Mouse (Mus musculus): ENCODE measurements around the gene Kifc1. TPM values are rescaled to one million over a fixed set of nuclear protein-coding genes. Genes with fewer than 3 reads are reported as not detected.
"Not testable (repeated sequence)": the region's sequence is repeated elsewhere in the genome, so short reads cannot be mapped to it uniquely, and the experiment has no call there.

The Kifc1 gene
- polyA plus RNA-seq, 1 experiment from 2014 or later: 1.6 TPM

DNA sequence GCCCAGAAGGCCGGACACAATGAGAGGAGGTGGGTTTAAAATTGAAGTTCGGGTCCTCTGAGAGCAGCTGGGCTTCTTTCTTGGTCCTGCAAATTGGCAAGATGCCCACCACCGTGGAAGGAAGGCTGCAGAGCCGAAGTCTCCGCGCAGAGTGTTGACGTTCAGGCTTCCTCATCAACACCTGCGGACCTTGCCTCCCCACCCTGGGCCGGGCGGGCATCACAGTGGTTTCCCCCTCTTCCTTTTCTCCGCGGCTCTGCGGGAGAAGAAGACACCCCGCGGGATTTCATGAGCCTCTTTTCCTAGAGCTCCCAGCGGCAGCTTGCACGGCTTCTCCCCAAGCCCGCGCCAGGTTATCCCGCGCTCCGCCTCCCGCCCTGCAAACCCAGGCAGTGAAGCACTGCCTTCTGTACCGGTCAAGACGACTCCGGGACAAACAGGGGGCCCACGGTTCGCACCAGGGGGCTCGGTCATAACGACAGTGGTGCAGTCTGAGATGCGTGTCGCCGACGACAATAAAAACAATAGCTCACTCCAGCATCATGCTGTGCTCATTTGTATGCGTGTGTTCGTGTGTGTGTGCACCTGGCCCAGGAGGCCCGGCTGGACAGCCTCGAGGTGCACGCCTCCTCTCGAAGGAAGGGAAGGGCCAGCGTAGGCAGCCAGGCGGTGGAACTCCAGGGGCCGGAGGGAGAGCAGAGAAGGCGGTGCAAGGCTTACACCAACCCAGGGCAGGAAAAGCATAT, 18.0 kb upstream of the Kifc1 start:
- Histone ChIP-seq H3K27me3 (ENCODE audit: control insufficient read depth, insufficient read depth, low read length) (no peaks in the 10 kb centered on the region), H3K9me3 (ENCODE audit: control insufficient read depth, low read length) (no peaks in the 10 kb centered on the region), H3K27ac (ENCODE audit: low read depth, low read length) (peak overlapping the region; percentile 78), H3K4me3 (ENCODE audit: low read depth, low read length) (peak overlapping the region; percentile 83), H3K4me2 (ENCODE audit: low read depth, low read length) (peak overlapping the region; percentile 58), H3K4me1 (ENCODE audit: control insufficient read depth, insufficient read depth, low read length) (peaks cover 14% of the 10 kb centered on the region; the same call in 1 of the 2 replicates), H3K9ac (replicated peaks; ENCODE audit: low read depth, low read length) (peak overlapping the region; percentile 84), H3K36me3 (ENCODE audit: control insufficient read depth, insufficient read depth, low read length) (peaks cover 19% of the 10 kb centered on the region)
- ATAC-seq (ENCODE audit: low read depth): peak; percentile 13
- under 1% methylated on average over 43 of the region's 44 CpGs for WGBS

DNA sequence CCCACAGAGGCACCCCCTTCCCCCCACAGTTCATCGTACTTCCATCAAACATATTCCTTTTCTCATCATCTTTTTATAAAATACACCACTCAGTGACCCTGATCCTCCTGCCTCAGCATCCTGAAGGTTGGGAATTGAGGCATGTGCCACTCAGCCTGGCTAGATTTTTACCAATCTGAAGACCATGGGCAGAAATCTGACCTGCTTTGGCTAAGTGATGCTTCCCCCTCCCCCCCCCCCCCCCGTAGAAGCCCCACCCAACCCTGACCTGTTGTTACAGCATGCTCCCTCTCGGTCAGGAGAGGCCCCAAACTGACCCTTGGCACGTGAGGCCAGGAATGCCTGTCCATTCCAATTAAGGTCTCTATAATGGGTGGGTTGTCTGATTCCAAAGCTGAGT, 14.4 kb upstream of the Kifc1 start, which contains the start of gene Platr17:
TSS of gene Platr17 (plus strand) at position 301 of the 400 bp plus-strand sequence.
- H3K36me3 ChIP-seq (ENCODE audit: control insufficient read depth, insufficient read depth, low read length); ATAC-seq (ENCODE audit: low read depth); H3K27me3 ChIP-seq (ENCODE audit: control insufficient read depth, insufficient read depth, low read length); H3K9me3 ChIP-seq (ENCODE audit: control insufficient read depth, low read length); H3K27ac ChIP-seq (ENCODE audit: low read depth, low read length); H3K4me2 ChIP-seq (ENCODE audit: low read depth, low read length); H3K4me3 ChIP-seq (ENCODE audit: low read depth, low read length); H3K9ac ChIP-seq (replicated peaks; ENCODE audit: low read depth, low read length); H3K4me1 ChIP-seq (ENCODE audit: control insufficient read depth, insufficient read depth, low read length): not testable (repeated sequence)
- WGBS: 33% methylated on average over 3 of the region's 4 CpGs

DNA sequence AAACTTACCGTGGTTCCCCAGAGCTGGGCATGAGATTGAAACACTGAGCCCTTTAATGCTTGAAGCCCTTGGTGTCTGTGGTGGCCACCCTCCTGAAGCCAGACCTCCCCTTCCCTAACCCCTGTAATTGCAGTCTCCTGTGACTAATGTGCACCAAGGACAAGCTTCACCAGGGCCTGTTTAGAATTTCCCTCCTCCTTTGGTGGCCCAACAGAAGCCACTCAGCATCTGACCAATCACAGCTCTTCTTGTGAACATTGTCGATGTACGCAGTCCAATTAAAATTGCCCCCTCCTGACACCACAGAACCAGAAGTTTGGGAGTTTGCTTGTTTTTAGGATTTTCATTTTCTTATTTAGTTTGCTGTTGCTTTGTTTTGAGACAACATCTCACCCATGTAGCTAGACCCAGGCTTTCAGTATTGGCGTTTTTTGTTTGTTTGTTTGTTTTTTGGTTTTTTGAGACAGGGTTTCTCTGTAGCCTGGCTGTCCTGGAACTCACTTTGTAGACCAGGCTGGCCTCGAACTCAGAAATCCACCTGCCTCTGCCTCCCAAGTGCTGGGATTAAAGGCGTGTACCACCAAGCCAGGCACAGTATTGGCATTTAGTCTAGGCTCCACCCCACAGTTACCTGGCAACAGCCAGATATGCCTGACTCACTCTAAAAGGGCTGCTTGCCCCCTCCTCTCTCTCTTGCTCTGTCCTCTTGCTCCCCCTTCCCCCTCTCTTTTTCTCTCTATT, 13.6 kb upstream of the Kifc1 start:
- not testable (repeated sequence) for H3K4me2 ChIP-seq (ENCODE audit: low read depth, low read length); H3K9ac ChIP-seq (replicated peaks; ENCODE audit: low read depth, low read length); H3K27ac ChIP-seq (ENCODE audit: low read depth, low read length); H3K4me1 ChIP-seq (ENCODE audit: control insufficient read depth, insufficient read depth, low read length); H3K4me3 ChIP-seq (ENCODE audit: low read depth, low read length); H3K9me3 ChIP-seq (ENCODE audit: control insufficient read depth, low read length); H3K36me3 ChIP-seq (ENCODE audit: control insufficient read depth, insufficient read depth, low read length); H3K27me3 ChIP-seq (ENCODE audit: control insufficient read depth, insufficient read depth, low read length); ATAC-seq (ENCODE audit: low read depth)
- 74% methylated on average over 6 of the region's 6 CpGs for WGBS

DNA sequence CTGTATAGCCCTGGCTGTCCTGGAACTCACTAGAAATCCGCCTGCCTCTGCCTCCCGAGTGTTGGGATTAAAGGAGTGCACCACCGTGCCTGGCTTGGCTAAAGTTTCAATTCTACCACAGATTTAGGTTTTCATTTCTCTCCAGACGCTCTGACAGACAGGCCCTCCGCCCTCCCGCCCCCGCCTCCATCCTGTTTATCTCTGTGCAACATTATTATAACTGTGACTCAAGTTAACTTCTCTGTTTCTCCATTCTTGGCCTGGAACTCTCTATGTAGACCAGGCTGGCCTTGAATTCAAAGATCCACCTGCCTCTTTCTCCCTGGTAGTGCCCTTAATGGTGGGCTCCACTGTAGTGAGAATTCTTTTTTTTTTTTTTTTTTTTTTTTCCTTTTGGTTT, 12.0 kb upstream of the Kifc1 start:
- Histone ChIP-seq H3K36me3 (ENCODE audit: control insufficient read depth, insufficient read depth, low read length) (no peaks in the 10 kb centered on the region), H3K4me3 (ENCODE audit: low read depth, low read length) (no peak overlapping the region), H3K4me1 (ENCODE audit: control insufficient read depth, insufficient read depth, low read length) (no peaks in the 10 kb centered on the region), H3K9me3 (ENCODE audit: control insufficient read depth, low read length) (no peaks in the 10 kb centered on the region), H3K27ac (ENCODE audit: low read depth, low read length) (no peak overlapping the region), H3K4me2 (ENCODE audit: low read depth, low read length) (no peak overlapping the region), H3K27me3 (ENCODE audit: control insufficient read depth, insufficient read depth, low read length) (no peaks in the 10 kb centered on the region), H3K9ac (replicated peaks; ENCODE audit: low read depth, low read length) (no peak overlapping the region)
- no peak for ATAC-seq (ENCODE audit: low read depth)
- 90% methylated on average over 7 of the region's 7 CpGs for WGBS

DNA sequence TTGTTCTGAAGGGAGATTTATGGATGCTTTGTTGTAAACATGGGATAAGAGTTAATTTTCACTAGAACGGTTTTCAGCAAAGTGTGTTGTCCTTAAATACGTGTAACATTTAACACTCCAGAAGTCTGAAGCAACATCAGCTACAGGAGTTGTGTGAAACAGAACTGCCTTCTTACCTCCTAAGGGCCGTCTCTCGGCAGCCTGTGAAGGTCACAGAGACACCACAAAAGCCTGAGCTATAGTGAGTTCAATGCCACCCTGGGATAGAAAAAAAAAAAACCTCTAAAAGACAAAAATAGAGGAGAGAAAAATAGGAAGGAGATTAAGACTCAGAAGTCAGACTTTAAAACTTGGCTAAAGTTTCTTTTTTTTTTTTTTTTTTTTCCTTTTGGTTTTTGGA, 11.6 kb upstream of the Kifc1 start:
- no peaks in the 10 kb centered on the region for H3K36me3 ChIP-seq (ENCODE audit: control insufficient read depth, insufficient read depth, low read length)
- H3K4me2 ChIP-seq (ENCODE audit: low read depth, low read length): no peak overlapping the region
- H3K9ac ChIP-seq (replicated peaks; ENCODE audit: low read depth, low read length): no peak overlapping the region
- H3K4me1 ChIP-seq (ENCODE audit: control insufficient read depth, insufficient read depth, low read length): no peaks in the 10 kb centered on the region
- 51% methylated on average over 4 of the region's 4 CpGs for WGBS
- ATAC-seq (ENCODE audit: low read depth): no peak
- H3K9me3 ChIP-seq (ENCODE audit: control insufficient read depth, low read length): no peaks in the 10 kb centered on the region
- no peaks in the 10 kb centered on the region for H3K27me3 ChIP-seq (ENCODE audit: control insufficient read depth, insufficient read depth, low read length)
- H3K27ac ChIP-seq (ENCODE audit: low read depth, low read length): no peak overlapping the region
- H3K4me3 ChIP-seq (ENCODE audit: low read depth, low read length): no peak overlapping the region

DNA sequence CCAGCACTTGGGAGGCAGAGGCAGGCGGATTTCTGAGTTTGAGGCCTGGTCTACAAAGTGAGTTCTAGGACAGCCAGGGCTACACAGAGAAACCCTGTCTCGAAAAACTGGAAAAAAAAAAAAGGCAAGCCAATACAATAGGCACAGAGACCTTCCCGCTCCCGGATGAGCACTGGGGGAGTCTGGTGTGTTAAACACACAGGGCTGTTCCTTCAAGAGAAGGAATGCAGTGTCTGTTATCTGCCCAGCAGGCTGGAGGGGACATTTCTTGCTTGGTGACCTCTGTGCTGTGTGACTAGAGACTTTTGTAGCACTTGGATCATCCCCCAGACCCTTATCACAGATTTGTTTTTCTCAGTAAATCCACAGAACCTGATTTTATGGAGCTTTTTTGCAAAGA, 11.2 kb upstream of the Kifc1 start:
- no peak overlapping the region for H3K9ac ChIP-seq (replicated peaks; ENCODE audit: low read depth, low read length)

DNA sequence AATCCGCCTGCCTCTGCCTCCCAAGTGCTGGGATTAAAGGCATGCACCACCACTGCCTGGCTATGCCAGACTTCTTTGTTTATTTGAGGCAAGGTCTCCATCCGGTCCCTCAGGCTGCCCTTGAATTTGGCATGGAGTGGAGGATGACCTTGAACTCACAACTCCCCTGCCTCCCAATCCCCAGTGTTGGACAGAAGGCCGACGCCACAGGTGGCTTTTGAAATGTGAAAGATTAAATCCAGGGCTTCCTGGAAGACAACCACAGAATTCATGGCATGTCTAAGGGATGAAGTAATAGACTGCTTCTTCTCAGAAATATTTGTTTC, 10.5 kb upstream of the Kifc1 start:
- no peak overlapping the region for H3K4me2 ChIP-seq (ENCODE audit: low read depth, low read length)
- WGBS: 91% methylated on average over 4 of the region's 4 CpGs
- no peak overlapping the region for H3K4me3 ChIP-seq (ENCODE audit: low read depth, low read length)
- H3K27me3 ChIP-seq (ENCODE audit: control insufficient read depth, insufficient read depth, low read length): no peaks in the 10 kb centered on the region
- H3K4me1 ChIP-seq (ENCODE audit: control insufficient read depth, insufficient read depth, low read length): no peaks in the 10 kb centered on the region
- no peak overlapping the region for H3K27ac ChIP-seq (ENCODE audit: low read depth, low read length)
- H3K9me3 ChIP-seq (ENCODE audit: control insufficient read depth, low read length): no peaks in the 10 kb centered on the region
- H3K36me3 ChIP-seq (ENCODE audit: control insufficient read depth, insufficient read depth, low read length): no peaks in the 10 kb centered on the region
- ATAC-seq (ENCODE audit: low read depth): no peak
- no peak overlapping the region for H3K9ac ChIP-seq (replicated peaks; ENCODE audit: low read depth, low read length)

More for the DNA sequence above, 11.2 kb upstream of the Kifc1 start:
- Histone ChIP-seq H3K4me2 (ENCODE audit: low read depth, low read length) (no peak overlapping the region), H3K27ac (ENCODE audit: low read depth, low read length) (no peak overlapping the region), H3K4me3 (ENCODE audit: low read depth, low read length) (no peak overlapping the region), H3K4me1 (ENCODE audit: control insufficient read depth, insufficient read depth, low read length) (no peaks in the 10 kb centered on the region), H3K9me3 (ENCODE audit: control insufficient read depth, low read length) (no peaks in the 10 kb centered on the region), H3K36me3 (ENCODE audit: control insufficient read depth, insufficient read depth, low read length) (no peaks in the 10 kb centered on the region), H3K27me3 (ENCODE audit: control insufficient read depth, insufficient read depth, low read length) (no peaks in the 10 kb centered on the region)
- WGBS: 48% methylated on average over 4 of the region's 4 CpGs
- ATAC-seq (ENCODE audit: low read depth): no peak

DNA sequence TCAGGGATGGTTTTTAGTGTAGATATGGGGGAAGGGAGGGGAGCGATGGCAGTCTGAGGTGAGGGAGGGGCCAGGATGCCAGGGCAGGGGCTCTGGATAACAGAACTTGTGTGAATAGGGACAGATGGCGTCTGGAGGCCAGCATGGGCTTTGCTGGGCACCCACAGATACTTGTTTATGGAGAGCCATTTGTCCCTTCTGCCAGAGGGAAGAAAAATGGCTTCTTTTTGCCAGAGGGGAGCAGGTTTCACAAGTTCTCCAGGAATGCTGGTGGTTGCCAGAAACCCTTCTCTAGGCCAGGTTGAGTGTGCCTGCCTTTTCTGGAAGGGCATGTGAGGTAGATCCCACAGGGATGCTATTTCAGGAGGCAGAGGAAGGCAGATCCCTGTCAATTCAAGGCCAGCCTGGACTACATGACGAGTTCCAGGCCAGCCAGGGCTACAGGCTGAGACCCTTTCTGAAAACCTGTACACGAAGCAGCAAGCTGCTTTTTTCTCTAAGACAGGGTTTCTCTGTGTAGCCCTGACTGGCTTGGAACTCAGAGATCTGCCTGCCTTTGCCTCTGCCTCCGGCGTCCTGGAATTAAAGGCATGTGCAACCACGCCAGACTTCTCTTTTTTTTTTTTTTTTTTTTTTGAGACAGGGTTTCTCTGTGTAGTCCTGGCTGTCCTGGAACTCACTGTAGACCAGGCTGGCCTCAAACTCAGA, 10.0 kb upstream of the Kifc1 start:
- Histone ChIP-seq H3K36me3 (ENCODE audit: control insufficient read depth, insufficient read depth, low read length) (no peaks in the 10 kb centered on the region), H3K4me1 (ENCODE audit: control insufficient read depth, insufficient read depth, low read length) (no peaks in the 10 kb centered on the region), H3K9me3 (ENCODE audit: control insufficient read depth, low read length) (no peaks in the 10 kb centered on the region), H3K4me2 (ENCODE audit: low read depth, low read length) (no peak overlapping the region), H3K4me3 (ENCODE audit: low read depth, low read length) (no peak overlapping the region), H3K27ac (ENCODE audit: low read depth, low read length) (no peak overlapping the region), H3K27me3 (ENCODE audit: control insufficient read depth, insufficient read depth, low read length) (no peaks in the 10 kb centered on the region), H3K9ac (replicated peaks; ENCODE audit: low read depth, low read length) (no peak overlapping the region)
- ATAC-seq (ENCODE audit: low read depth): no peak
- WGBS: 73% methylated on average over 7 of the region's 7 CpGs

DNA sequence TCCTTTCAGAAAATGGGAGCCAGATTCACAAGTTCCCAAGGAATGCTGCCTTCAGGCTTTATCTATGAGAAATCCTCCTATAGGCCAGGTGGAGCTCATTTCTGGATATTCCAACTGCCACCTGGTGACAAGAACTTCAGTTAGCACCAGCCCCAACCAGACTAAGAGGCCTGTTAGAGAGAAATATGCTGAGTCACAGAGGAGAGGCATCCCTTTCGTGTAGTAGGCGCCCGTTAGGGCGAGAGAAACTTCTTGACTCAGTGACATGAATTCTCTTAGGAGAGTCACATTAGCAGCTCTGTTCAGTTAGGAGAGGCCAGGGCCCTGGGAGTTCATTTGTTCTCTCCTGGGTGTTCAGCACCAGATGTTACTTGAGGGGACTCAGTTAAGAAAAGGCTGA, 9.2 kb upstream of the Kifc1 start:
- WGBS: 83% methylated on average over 4 of the region's 4 CpGs
- no peak overlapping the region for H3K27ac ChIP-seq (ENCODE audit: low read depth, low read length)
- no peak overlapping the region for H3K4me3 ChIP-seq (ENCODE audit: low read depth, low read length)
- ATAC-seq (ENCODE audit: low read depth): no peak
- H3K36me3 ChIP-seq (ENCODE audit: control insufficient read depth, insufficient read depth, low read length): no peaks in the 10 kb centered on the region
- no peaks in the 10 kb centered on the region for H3K4me1 ChIP-seq (ENCODE audit: control insufficient read depth, insufficient read depth, low read length)
- no peaks in the 10 kb centered on the region for H3K27me3 ChIP-seq (ENCODE audit: control insufficient read depth, insufficient read depth, low read length)
- H3K9ac ChIP-seq (replicated peaks; ENCODE audit: low read depth, low read length): no peak overlapping the region
- H3K9me3 ChIP-seq (ENCODE audit: control insufficient read depth, low read length): no peaks in the 10 kb centered on the region
- H3K4me2 ChIP-seq (ENCODE audit: low read depth, low read length): no peak overlapping the region
